ENCODE assay signal across 9 mouse cellular contexts in the genomic region with DNA sequence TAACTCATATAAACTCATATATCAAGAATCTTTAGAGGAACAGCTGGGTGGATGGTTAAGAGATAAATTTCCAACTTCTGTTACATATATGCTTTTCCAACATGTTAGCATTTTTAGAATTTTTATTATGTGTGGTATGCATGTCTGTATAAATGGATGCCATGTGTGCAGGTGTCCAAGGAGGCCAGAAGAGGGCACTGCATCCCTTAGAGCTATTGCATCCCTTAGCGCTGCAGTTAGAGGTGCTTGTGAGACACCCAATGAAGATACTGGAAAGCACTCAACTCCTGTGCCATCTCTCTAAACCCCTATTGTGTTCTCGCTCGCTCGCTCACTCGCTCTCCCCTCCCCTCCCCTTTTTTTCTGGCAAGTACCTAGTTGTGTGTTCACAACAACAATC. TPM values are rescaled to one million over a fixed set of nuclear protein-coding genes. Genes with fewer than 3 reads are reported as not detected.
DNase-seq lines count a peak whose midpoint lies in the region; ATAC-seq and TF ChIP-seq lines count a peak whose summit lies in the region.
"Had no signal": no experiment of that assay in that cellular context is flagged by ENCODE, and none has a peak within 500 bp of the region (broad histone marks: within the 10 kb centered on the region; RNA-seq: fewer than 3 reads in every experiment).

No protein-coding gene starts in this region.

- ATAC-seq in limb, embryonic 14.5 days (ENCODE audit: low FRiP score, low read depth), result no peak
- peak; percentile 67 for ATAC-seq in common myeloid progenitor, adult 5-6 weeks (replicated peaks; ENCODE audit: low read depth, poor library complexity, severe bottlenecking)
- peak; percentile 41; the same call in 1 of the 2 replicates for ATAC-seq in monocyte, adult 5-6 weeks (replicated peaks; ENCODE audit: insufficient number of reproducible peaks, low FRiP score, low TSS enrichment, poor library complexity, severe bottlenecking)
- ATAC-seq in neural tube, embryonic 15.5 days (ENCODE audit: low FRiP score), result no peak

- peaks cover 20% of the 10 kb centered on the region for H3K36me3 ChIP-seq in limb, embryonic 14.5 days (ENCODE audit: control insufficient read depth, insufficient read depth, low read length)
- peaks cover 37% of the 10 kb centered on the region for H3K36me3 ChIP-seq in limb, embryonic 10.5 days
- H3K36me3 ChIP-seq in neural tube, embryonic 15.5 days, result peaks cover 33% of the 10 kb centered on the region

- no peaks in the 10 kb centered on the region for H3K27me3 ChIP-seq in limb, embryonic 14.5 days (ENCODE audit: control insufficient read depth, insufficient read depth, low read length)
- no peaks in the 10 kb centered on the region for H3K27me3 ChIP-seq in limb, embryonic 10.5 days (ENCODE audit: low read depth, poor library complexity, severe bottlenecking)
- H3K27me3 ChIP-seq in neural tube, embryonic 15.5 days (replicated peaks), result no peaks in the 10 kb centered on the region

- no peak overlapping the region for H3K27ac ChIP-seq in limb, embryonic 14.5 days (replicated peaks; ENCODE audit: low read depth, low read length)
- H3K27ac ChIP-seq in limb, embryonic 10.5 days, result no peak overlapping the region
- H3K27ac ChIP-seq in neural tube, embryonic 15.5 days (replicated peaks), result no peak overlapping the region

- H3K9ac ChIP-seq in limb, embryonic 14.5 days (ENCODE audit: low read depth, low read length, severe bottlenecking), result no peak overlapping the region
- H3K9ac ChIP-seq in neural tube, embryonic 15.5 days (replicated peaks), result no peak overlapping the region

- 74% methylated on average over 5 of the region's 5 CpGs for WGBS in limb, embryonic 14.5 days
- WGBS in limb, embryonic 10.5 days, result 76% methylated on average over 5 of the region's 5 CpGs
- 74% methylated on average over 5 of the region's 5 CpGs for WGBS in neural tube, embryonic 15.5 days

- no peak overlapping the region for H3K4me2 ChIP-seq in limb, embryonic 14.5 days (replicated peaks; ENCODE audit: low read depth, low read length, severe bottlenecking)
- no peak overlapping the region for H3K4me2 ChIP-seq in neural tube, embryonic 15.5 days

- no peak for TF ChIP-seq POLR2A in limb, embryonic 14.5 days (IDR thresholded peaks at IDR 0.05; ENCODE audit: borderline replicate concordance, extremely low read depth, insufficient read depth, insufficient read length)

- no peaks in the 10 kb centered on the region for H3K4me1 ChIP-seq in limb, embryonic 14.5 days (ENCODE audit: control insufficient read depth, insufficient read depth, low read length)
- H3K4me1 ChIP-seq in limb, embryonic 10.5 days, result no peaks in the 10 kb centered on the region
- H3K4me1 ChIP-seq in neural tube, embryonic 15.5 days, result 0 out of 2 replicates have a peak, but pooled peaks cover 4% of the 10 kb centered on the region

- DNase-seq in adrenal gland, postnatal 14 days, result peak; percentile 66
- DNase-seq in adrenal gland, adult 8-10 months, result no peak
- peak; percentile 23 for DNase-seq in limb, embryonic 14.5 days (ENCODE audit: low spot score)
- no peak for DNase-seq in limb, embryonic 10.5 days (ENCODE audit: low spot score)
- DNase-seq in frontal cortex, postnatal 25 days (ENCODE audit: low spot score in 2 of 2), result no peak

- no peak overlapping the region for H3K4me3 ChIP-seq in limb, embryonic 14.5 days (replicated peaks; ENCODE audit: low read length)
- H3K4me3 ChIP-seq in limb, embryonic 10.5 days, result no peak overlapping the region
- no peak overlapping the region for H3K4me3 ChIP-seq in neural tube, embryonic 15.5 days (replicated peaks)

- no peaks in the 10 kb centered on the region for H3K9me3 ChIP-seq in limb, embryonic 14.5 days (ENCODE audit: control insufficient read depth, low read length)
- H3K9me3 ChIP-seq in limb, embryonic 10.5 days (replicated peaks), result no peaks in the 10 kb centered on the region
- no peaks in the 10 kb centered on the region for H3K9me3 ChIP-seq in neural tube, embryonic 15.5 days (replicated peaks)

RNA-seq across cellular contexts. Expression of a gene that starts 4.9 kb away (rescaled TPM):
- 40.2 and 42.2 TPM in 2 replicates for total RNA-seq in adrenal gland, postnatal 14 days (2021)
- 10 to 100 TPM; 33.2 to 71.0 (median 47.7) TPM for total RNA-seq in adrenal gland, adult 8-10 months (2022)
- 222 and 262 TPM in 2 replicates for polyA plus RNA-seq in limb, embryonic 14.5 days (2012; rRNA removed)
- 79.1 and 90.1 TPM in 2 replicates for polyA plus RNA-seq in limb, embryonic 14.5 days (2014; fragmentation: Nextera tagmentation; extraction: Ambion mirVana)
- polyA plus RNA-seq in limb, embryonic 10.5 days (2016; fragmentation: Nextera tagmentation; extraction: Ambion mirVana), result 85.0 and 95.1 TPM in 2 replicates
- total RNA-seq in common myeloid progenitor, adult 5-6 weeks (2017), result 16.1 and 24.0 TPM in 2 replicates
- 19.5 to 23.4 TPM (median 20.7 TPM) in 3 replicates for total RNA-seq in monocyte, adult 5-6 weeks (2017)
- polyA plus RNA-seq in neural tube, embryonic 15.5 days (2015; fragmentation: Nextera tagmentation; extraction: Ambion mirVana), result 118 and 122 TPM in 2 replicates

RNA-seq across cellular contexts. Expression of a gene that starts 37.4 kb away (rescaled TPM):
- 0.86 and 1.4 TPM in 2 replicates for total RNA-seq in adrenal gland, postnatal 14 days (2021)
- 1 to 10 TPM in 3 of 4 experiments, not detected in 1; 1.1 to 1.4 (median 1.3) TPM for total RNA-seq in adrenal gland, adult 8-10 months (2022)
- polyA plus RNA-seq in limb, embryonic 14.5 days (2012; rRNA removed), result 6.2 and 7.0 TPM in 2 replicates
- polyA plus RNA-seq in limb, embryonic 14.5 days (2014; fragmentation: Nextera tagmentation; extraction: Ambion mirVana), result 1.6 and 2.0 TPM in 2 replicates
- 2.7 TPM in 2 replicates for polyA plus RNA-seq in limb, embryonic 10.5 days (2016; fragmentation: Nextera tagmentation; extraction: Ambion mirVana)
- 1.4 and 1.6 TPM in 2 replicates for total RNA-seq in common myeloid progenitor, adult 5-6 weeks (2017)
- total RNA-seq in monocyte, adult 5-6 weeks (2017), result not detected in 3 replicates
- polyA plus RNA-seq in neural tube, embryonic 15.5 days (2015; fragmentation: Nextera tagmentation; extraction: Ambion mirVana), result 0.83 and 1.8 TPM in 2 replicates
- total RNA-seq: hematopoietic stem cell, adult 5-6 weeks had no signal

RNA-seq across cellular contexts. Expression of a gene that starts 42.4 kb away (rescaled TPM):
- total RNA-seq in adrenal gland, postnatal 14 days (2021), result 11.6 and 18.6 TPM in 2 replicates
- 10 to 100 TPM; 12.2 to 23.6 (median 16.3) TPM for total RNA-seq in adrenal gland, adult 8-10 months (2022)
- 9.4 TPM in 2 replicates for polyA plus RNA-seq in limb, embryonic 14.5 days (2012; rRNA removed)
- 3.5 and 3.6 TPM in 2 replicates for polyA plus RNA-seq in limb, embryonic 14.5 days (2014; fragmentation: Nextera tagmentation; extraction: Ambion mirVana)
- 6.5 and 9.2 TPM in 2 replicates for polyA plus RNA-seq in limb, embryonic 10.5 days (2016; fragmentation: Nextera tagmentation; extraction: Ambion mirVana)
- 1.1 and 1.5 TPM in 2 replicates for total RNA-seq in common myeloid progenitor, adult 5-6 weeks (2017)
- not detected in 3 replicates for total RNA-seq in monocyte, adult 5-6 weeks (2017)
- 6.1 and 6.5 TPM in 2 replicates for polyA plus RNA-seq in neural tube, embryonic 15.5 days (2015; fragmentation: Nextera tagmentation; extraction: Ambion mirVana)

RNA-seq across cellular contexts. Expression of a gene that starts 51.1 kb away (rescaled TPM):
- total RNA-seq in adrenal gland, postnatal 14 days (2021), result 24.4 and 25.5 TPM in 2 replicates
- total RNA-seq in adrenal gland, adult 8-10 months (2022), result 10 to 100 TPM; 22.7 to 33.4 (median 28.6) TPM
- polyA plus RNA-seq in limb, embryonic 14.5 days (2012; rRNA removed), result 12.5 and 17.0 TPM in 2 replicates
- 12.1 and 13.0 TPM in 2 replicates for polyA plus RNA-seq in limb, embryonic 14.5 days (2014; fragmentation: Nextera tagmentation; extraction: Ambion mirVana)
- polyA plus RNA-seq in limb, embryonic 10.5 days (2016; fragmentation: Nextera tagmentation; extraction: Ambion mirVana), result 9.9 and 11.5 TPM in 2 replicates
- total RNA-seq in common myeloid progenitor, adult 5-6 weeks (2017), result 52.6 and 57.1 TPM in 2 replicates
- total RNA-seq in monocyte, adult 5-6 weeks (2017), result 22.8 to 45.3 TPM (median 26.3 TPM) in 3 replicates
- polyA plus RNA-seq in neural tube, embryonic 15.5 days (2015; fragmentation: Nextera tagmentation; extraction: Ambion mirVana), result 7.3 and 8.0 TPM in 2 replicates

RNA-seq across cellular contexts. Expression of a gene that starts 55.2 kb away (rescaled TPM):
- total RNA-seq in adrenal gland, postnatal 14 days (2021), result 119 and 124 TPM in 2 replicates
- 100 to 1,000 TPM; 138 to 175 (median 140) TPM for total RNA-seq in adrenal gland, adult 8-10 months (2022)
- 182 and 209 TPM in 2 replicates for polyA plus RNA-seq in limb, embryonic 14.5 days (2012; rRNA removed)
- 296 TPM in 2 replicates for polyA plus RNA-seq in limb, embryonic 14.5 days (2014; fragmentation: Nextera tagmentation; extraction: Ambion mirVana)
- polyA plus RNA-seq in limb, embryonic 10.5 days (2016; fragmentation: Nextera tagmentation; extraction: Ambion mirVana), result 406 and 414 TPM in 2 replicates
- 92.7 and 129 TPM in 2 replicates for total RNA-seq in common myeloid progenitor, adult 5-6 weeks (2017)
- total RNA-seq in monocyte, adult 5-6 weeks (2017), result 68.7 to 107 TPM (median 85.6 TPM) in 3 replicates
- 275 and 295 TPM in 2 replicates for polyA plus RNA-seq in neural tube, embryonic 15.5 days (2015; fragmentation: Nextera tagmentation; extraction: Ambion mirVana)

Comparison
In these comparisons a context has a peak if more than half of its experiments do, and no peak if none do; other contexts are left out.
1. DNase-seq: peak in adrenal gland, postnatal 14 days (single experiment) and limb, embryonic 14.5 days (single experiment); none in adrenal gland, adult 8-10 months (single experiment), limb, embryonic 10.5 days (single experiment) and frontal cortex, postnatal 25 days (0 of 2).
2. ATAC-seq: peak in common myeloid progenitor, adult 5-6 weeks (single experiment) and monocyte, adult 5-6 weeks (single experiment); none in limb, embryonic 14.5 days (single experiment) and neural tube, embryonic 15.5 days (single experiment).